Mouse (Mus musculus) cerebellum, adult 2 months (tissue): ENCODE data around the gene Clcn7. TPM values are rescaled to one million over a fixed set of nuclear protein-coding genes. Genes with fewer than 3 reads are reported as not detected.

ENCODE experiments used
- DNase-seq, 2 experiments: peaks; one replicate each; pipeline ENCODE4 v3.0.0; 2021
- H3K27ac ChIP-seq: fragments of 200-500 bp; 2 replicates; pipeline ENCODE4 v1.5.1; 2012; ENCODE audit warnings: low read length, control low read depth, inconsistent platforms; ENCODE audit not compliant: insufficient read depth
- H3K27me3 ChIP-seq: fragments of 200-500 bp; 2 replicates; pipeline ENCODE4 v1.6.1; 2012; ENCODE audit warnings: inconsistent platforms, mild to moderate bottlenecking, low read length, moderate library complexity; ENCODE audit not compliant: control insufficient read depth, insufficient read depth
- H3K4me1 ChIP-seq: fragments of 200-500 bp; 2 replicates; pipeline ENCODE4 v1.6.1; 2011; ENCODE audit warnings: low read length; ENCODE audit not compliant: control insufficient read depth, insufficient read depth
- H3K4me3 ChIP-seq: fragments of 200-500 bp; replicated peaks from 2 replicates; pipeline ENCODE3; 2011; ENCODE audit warnings: mild to moderate bottlenecking, low read depth, low read length, control low read depth; ENCODE audit not compliant: insufficient read depth
- CTCF ChIP-seq: fragments of 200-500 bp; IDR thresholded peaks from 2 replicates; pipeline ENCODE4 v1.5.1; 2011; ENCODE audit warnings: low read depth, mild to moderate bottlenecking, control low read depth, low read length, moderate library complexity, borderline replicate concordance; ENCODE audit not compliant: insufficient read depth
- POLR2A ChIP-seq: fragments of 200-500 bp; IDR thresholded peaks from 2 replicates; pipeline ENCODE4 v1.6.1; 2011; ENCODE audit warnings: low read length, control low read depth, borderline replicate concordance; ENCODE audit not compliant: insufficient read depth
- WGBS: fragments of 180-500 bp; shearing (Covaris S2); methylation state at CpG from one replicate; pipeline ENCODE4 v1.1.7; 2018; 5-methylcytosine and 5-hydroxymethylcytosine counted together
- polyA plus RNA-seq: library from polyadenylated mRNA; depleted of rRNA; stranded (reverse); fragments of >200 nt; gene quantifications from 2 replicates; pipeline ENCODE4 v1.2.3, GENCODE M21; 2012; rRNA removed

The Clcn7 gene
- polyA plus RNA-seq, 1 experiment: 50.3 TPM

GRCm38 (mm10) chr17:25189091-25189490 lies 55.9 kb downstream of the Clcn7 start:
- DNase-seq: peak in 1 of 2 experiments; percentile 16
- H3K27ac ChIP-seq: peak overlapping the region; percentile 82
- TF ChIP-seq CTCF (no peak), POLR2A (no peak)
- peak overlapping the region; percentile 84 for H3K4me3 ChIP-seq
- no peaks in the 10 kb centered on the region for H3K27me3 ChIP-seq
- WGBS: 4% methylated on average over 16 of the region's 16 CpGs
- peaks cover 7% of the 10 kb centered on the region for H3K4me1 ChIP-seq

- DNase-seq: no peak
- WGBS: 87% methylated on average over 4 of the region's 4 CpGs
- Histone ChIP-seq H3K27ac (no peak overlapping the region), H3K27me3 (no peaks in the 10 kb centered on the region), H3K4me3 (no peak overlapping the region), H3K4me1 (peaks cover 3% of the 10 kb centered on the region; the same call in 1 of the 2 replicates)
- TF ChIP-seq CTCF: no peak
- TF ChIP-seq POLR2A: no peak
Observed at GRCm38 (mm10) chr17:25202401-25202800, 69.2 kb downstream of the Clcn7 start.

- H3K4me1 ChIP-seq: peaks cover 26% of the 10 kb centered on the region
- H3K27me3 ChIP-seq: no peaks in the 10 kb centered on the region
- DNase-seq: no peak
- H3K4me3 ChIP-seq: no peak overlapping the region
- peak overlapping the region; percentile 6 for H3K27ac ChIP-seq
- 63% methylated on average over 4 of the region's 4 CpGs for WGBS
- TF ChIP-seq POLR2A: no peak
- no peak for TF ChIP-seq CTCF
Observed at GRCm38 (mm10) chr17:25210006-25210405, 76.8 kb downstream of the Clcn7 start.

GRCm38 (mm10) chr17:25210680-25211466 lies 77.7 kb downstream of the Clcn7 start:
- DNase-seq: peak; percentile 82 to 92
- Histone ChIP-seq H3K4me3 (peak overlapping the region; percentile 6), H3K27me3 (no peaks in the 10 kb centered on the region), H3K4me1 (peaks cover 26% of the 10 kb centered on the region), H3K27ac (peak overlapping the region; percentile 6)
- 9% methylated on average over 15 of the region's 15 CpGs for WGBS
- no peak for TF ChIP-seq CTCF
- no peak for TF ChIP-seq POLR2A

- TF ChIP-seq CTCF (no peak), POLR2A (no peak)
- Histone ChIP-seq H3K4me3 (no peak overlapping the region), H3K27me3 (no peaks in the 10 kb centered on the region), H3K27ac (peak overlapping the region; percentile 4; the same call in 1 of the 2 replicates), H3K4me1 (peaks cover 26% of the 10 kb centered on the region)
- WGBS: 16% methylated on average over 4 of the region's 4 CpGs
- DNase-seq: peak in 1 of 2 experiments; percentile 55
Observed at GRCm38 (mm10) chr17:25211705-25212104, 78.5 kb downstream of the Clcn7 start.

Other genes with a start within 250 kb of the Clcn7 start
- gene Nubp2, start 247.0 kb upstream of the Clcn7 start, polyA plus RNA-seq: 36.4 and 39.0 TPM in 2 replicates
- 124 and 138 TPM in 2 replicates for gene Spsb3, start 246.7 kb upstream of the Clcn7 start, polyA plus RNA-seq
- 57.3 and 62.7 TPM in 2 replicates for gene Eme2, start 238.3 kb upstream of the Clcn7 start, polyA plus RNA-seq
- gene Mrps34, start 238.3 kb upstream of the Clcn7 start, polyA plus RNA-seq: 147 and 149 TPM in 2 replicates
- 99.0 and 109 TPM in 2 replicates for gene Nme3, start 236.9 kb upstream of the Clcn7 start, polyA plus RNA-seq
- gene Mapk8ip3, start 196.4 kb upstream of the Clcn7 start, polyA plus RNA-seq: 358 and 363 TPM in 2 replicates
- 10.6 and 12.3 TPM in 2 replicates for gene Jpt2, start 172.7 kb upstream of the Clcn7 start, polyA plus RNA-seq
- gene Cramp1l, start 117.6 kb upstream of the Clcn7 start, polyA plus RNA-seq: 19.8 and 21.3 TPM in 2 replicates
- 18.0 and 19.2 TPM in 2 replicates for gene Ift140, start 117.3 kb upstream of the Clcn7 start, polyA plus RNA-seq
- gene Tmem204, start 49.8 kb upstream of the Clcn7 start, polyA plus RNA-seq: 20.4 and 22.8 TPM in 2 replicates
- 39.5 and 43.7 TPM in 2 replicates for gene Telo2, start 17.4 kb upstream of the Clcn7 start, polyA plus RNA-seq
- 0.11 TPM in 1 of 2 replicates, not detected in the other for gene Ptx4, start 12.6 kb upstream of the Clcn7 start, polyA plus RNA-seq
- gene Ccdc154, start 29.1 kb downstream of the Clcn7 start, polyA plus RNA-seq: 0.06 and 0.10 TPM in 2 replicates
- gene Gm38655, start 42.1 kb downstream of the Clcn7 start, polyA plus RNA-seq: not detected in 2 replicates
- 23.4 and 25.2 TPM in 2 replicates for gene BC003965, start 51.2 kb downstream of the Clcn7 start, polyA plus RNA-seq
- 56.2 and 57.4 TPM in 2 replicates for gene Unkl, start 55.0 kb downstream of the Clcn7 start, polyA plus RNA-seq
- 131 and 146 TPM in 2 replicates for gene Gnptg, start 106.7 kb downstream of the Clcn7 start, polyA plus RNA-seq
- gene Tsr3, start 106.8 kb downstream of the Clcn7 start, polyA plus RNA-seq: 40.4 and 42.4 TPM in 2 replicates
- 24.4 and 26.5 TPM in 2 replicates for gene Baiap3, start 123.0 kb downstream of the Clcn7 start, polyA plus RNA-seq
- gene Ube2i, start 141.2 kb downstream of the Clcn7 start, polyA plus RNA-seq: 253 and 255 TPM in 2 replicates
- not detected in 2 replicates for gene Prss34, start 165.0 kb downstream of the Clcn7 start, polyA plus RNA-seq
- not detected in 2 replicates for gene Prss28, start 175.3 kb downstream of the Clcn7 start, polyA plus RNA-seq
- not detected in 2 replicates for gene Prss29, start 185.3 kb downstream of the Clcn7 start, polyA plus RNA-seq
- not detected in 2 replicates for gene Tpsab1, start 212.2 kb downstream of the Clcn7 start, polyA plus RNA-seq
- 0.16 TPM in 1 of 2 replicates, not detected in the other for gene Tpsb2, start 232.9 kb downstream of the Clcn7 start, polyA plus RNA-seq
- gene Tpsg1, start 235.9 kb downstream of the Clcn7 start, polyA plus RNA-seq: not detected in 2 replicates